Mouse (Mus musculus): ENCODE measurements at regions not wholly inside any gene's neighbourhood (a gene's known extent, or its start where the extent isn't known, plus 50 kb on each side); places are given as distances from the start of the nearest gene placed in this dataset.
A peak's percentile ranks its signal among the peaks of the same experiment; 100 is the strongest.
"Not testable (repeated sequence)": the region's sequence is repeated elsewhere in the genome, so short reads cannot be mapped to it uniquely, and the experiment has no call there.

GRCm38 (mm10) chr4:101366905-101367679, 52.0 kb upstream of the Ak4 start:
- no peak for DNase-seq (ENCODE audit: low read depth, low spot score)

GRCm38 (mm10) chr4:101365299-101365698, 53.8 kb upstream of the Ak4 start:
- DNase-seq (ENCODE audit: low read depth, low spot score): no peak

- no peak for DNase-seq (ENCODE audit: low read depth, low spot score)
These were observed 54.4 kb upstream of the Ak4 start for GRCm38 (mm10) chr4:101364716-101365115.

GRCm38 (mm10) chr4:101363231-101363630, 55.8 kb upstream of the Ak4 start:
- not testable (repeated sequence) for DNase-seq (ENCODE audit: low read depth, low spot score)

GRCm38 (mm10) chr4:101361779-101362178, 57.3 kb upstream of the Ak4 start:
- DNase-seq (ENCODE audit: low read depth, low spot score): no peak

GRCm38 (mm10) chr4:101360296-101360695, 58.8 kb upstream of the Ak4 start:
- DNase-seq (ENCODE audit: low read depth, low spot score): no peak

- DNase-seq (ENCODE audit: low read depth, low spot score): no peak
These were observed 60.0 kb upstream of the Ak4 start for GRCm38 (mm10) chr4:101359119-101359518.

GRCm38 (mm10) chr4:101358525-101358924, 60.6 kb upstream of the Ak4 start:
- no peak for DNase-seq (ENCODE audit: low read depth, low spot score)

GRCm38 (mm10) chr4:101357923-101358322, 61.2 kb upstream of the Ak4 start:
- DNase-seq (ENCODE audit: low read depth, low spot score): no peak

GRCm38 (mm10) chr4:101356954-101357891, 61.9 kb upstream of the Ak4 start:
- DNase-seq (ENCODE audit: low read depth, low spot score): no peak

GRCm38 (mm10) chr4:101356093-101356953, 62.8 kb upstream of the Ak4 start:
- peak; percentile 87 for DNase-seq (ENCODE audit: low read depth, low spot score)

GRCm38 (mm10) chr4:101355431-101356092, 63.5 kb upstream of the Ak4 start:
- no peak for DNase-seq (ENCODE audit: low read depth, low spot score)

GRCm38 (mm10) chr4:101354951-101355350, 64.1 kb upstream of the Ak4 start:
- DNase-seq (ENCODE audit: low read depth, low spot score): no peak

GRCm38 (mm10) chr4:101354086-101354855, 64.8 kb upstream of the Ak4 start:
- DNase-seq (ENCODE audit: low read depth, low spot score): no peak

- DNase-seq (ENCODE audit: low read depth, low spot score): no peak
These were observed 66.9 kb upstream of the Ak4 start for GRCm38 (mm10) chr4:101352178-101352577.

GRCm38 (mm10) chr4:101351716-101352115, 67.4 kb upstream of the Ak4 start:
- no peak for DNase-seq (ENCODE audit: low read depth, low spot score)

GRCm38 (mm10) chr4:101350656-101351055, 68.4 kb upstream of the Ak4 start:
- no peak for DNase-seq (ENCODE audit: low read depth, low spot score)

- no peak for DNase-seq (ENCODE audit: low read depth, low spot score)
These were observed 68.9 kb upstream of the Ak4 start for GRCm38 (mm10) chr4:101350222-101350621.

- no peak for DNase-seq (ENCODE audit: low read depth, low spot score)
These were observed 69.7 kb upstream of the Ak4 start for GRCm38 (mm10) chr4:101349413-101349812.

GRCm38 (mm10) chr4:101347309-101347708, 71.8 kb upstream of the Ak4 start:
- no peak for DNase-seq (ENCODE audit: low read depth, low spot score)
